Mouse (Mus musculus) erythroblast, embryonic 14.5 days (primary cell): Measurements from ENCODE around the gene Gabrd. TPM values are rescaled to one million over a fixed set of nuclear protein-coding genes. Genes with fewer than 3 reads are reported as not detected.

ENCODE experiments used
- H3K27me3 ChIP-seq: 2 replicates; pipeline ENCODE4 v1.6.1; 2012; ENCODE audit warnings: inconsistent platforms; ENCODE audit not compliant: control insufficient read depth
- H3K36me3 ChIP-seq: 2 replicates; pipeline ENCODE4 v1.6.1; 2012; ENCODE audit warnings: mild to moderate bottlenecking, inconsistent platforms; ENCODE audit not compliant: control insufficient read depth
- H3K4me1 ChIP-seq: 2 replicates; pipeline ENCODE4 v1.6.1; 2012; ENCODE audit warnings: inconsistent platforms; ENCODE audit not compliant: control insufficient read depth
- H3K4me3 ChIP-seq: replicated peaks from 2 replicates; pipeline ENCODE3; 2012; ENCODE audit warnings: moderate library complexity, mild to moderate bottlenecking, inconsistent platforms
- H3K9me3 ChIP-seq: 2 replicates; pipeline ENCODE4 v1.6.1; 2012; ENCODE audit warnings: low read length, inconsistent platforms, mixed read lengths; ENCODE audit not compliant: control insufficient read depth
- GATA1 ChIP-seq: IDR thresholded peaks from 2 replicates; pipeline ENCODE4 v1.6.1; 2012; ENCODE audit warnings: low read length, inconsistent platforms, mixed read lengths
- TAL1 ChIP-seq: IDR thresholded peaks from 3 replicates; pipeline ENCODE4 v1.6.1; 2012; ENCODE audit warnings: low read length, inconsistent platforms, mixed read lengths
- polyA plus RNA-seq: library from polyadenylated mRNA; stranded (reverse); fragments of >175 nt; gene quantifications from 2 replicates; pipeline ENCODE4 v1.2.3, GENCODE M21; 2012

Gene Gabrd
- polyA plus RNA-seq, 1 experiment: not detected

GRCm38 (mm10) chr4:155420137-155420536 lies 22.2 kb upstream of the Gabrd start:
- TF ChIP-seq TAL1: no peak
- no peak for TF ChIP-seq GATA1
- Histone ChIP-seq H3K9me3 (no peaks in the 10 kb centered on the region), H3K27me3 (no peaks in the 10 kb centered on the region), H3K36me3 (no peaks in the 10 kb centered on the region), H3K4me3 (no peak overlapping the region), H3K4me1 (no peaks in the 10 kb centered on the region)

GRCm38 (mm10) chr4:155414656-155415235 lies 16.8 kb upstream of the Gabrd start:
- TF ChIP-seq GATA1 (no peak), TAL1 (no peak)
- Histone ChIP-seq H3K9me3 (no peaks in the 10 kb centered on the region), H3K4me3 (no peak overlapping the region), H3K27me3 (no peaks in the 10 kb centered on the region; the same call in 1 of the 2 replicates), H3K36me3 (no peaks in the 10 kb centered on the region), H3K4me1 (no peaks in the 10 kb centered on the region)

- no peaks in the 10 kb centered on the region for H3K4me1 ChIP-seq
- H3K9me3 ChIP-seq: no peaks in the 10 kb centered on the region
- no peak overlapping the region for H3K4me3 ChIP-seq
- no peaks in the 10 kb centered on the region for H3K36me3 ChIP-seq
- H3K27me3 ChIP-seq: peaks cover 9% of the 10 kb centered on the region
- no peak for TF ChIP-seq GATA1
- no peak for TF ChIP-seq TAL1
Observed at GRCm38 (mm10) chr4:155413641-155414335, 15.9 kb upstream of the Gabrd start.

GRCm38 (mm10) chr4:155412124-155412523 lies 14.2 kb upstream of the Gabrd start:
- Histone ChIP-seq H3K36me3 (no peaks in the 10 kb centered on the region), H3K4me3 (no peak overlapping the region), H3K27me3 (peaks cover 16% of the 10 kb centered on the region), H3K4me1 (no peaks in the 10 kb centered on the region), H3K9me3 (no peaks in the 10 kb centered on the region)
- TF ChIP-seq TAL1 (no peak), GATA1 (no peak)

GRCm38 (mm10) chr4:155409058-155409776 lies 11.3 kb upstream of the Gabrd start, which contains the start of gene Cfap74:
Gene Cfap74 (plus strand): TSS chr4:155409190.
- H3K36me3 ChIP-seq: no peaks in the 10 kb centered on the region
- no peak within 1 kb of the TSS for H3K4me3 ChIP-seq
- no peaks in the 10 kb centered on the region for H3K4me1 ChIP-seq
- H3K27me3 ChIP-seq: peaks cover 16% of the 10 kb centered on the region
- TF ChIP-seq TAL1: no peak
- TF ChIP-seq GATA1: no peak
- 0 out of 2 replicates have a peak, but pooled peaks cover 2% of the 10 kb centered on the region for H3K9me3 ChIP-seq

- Histone ChIP-seq H3K27me3 (peaks cover 16% of the 10 kb centered on the region), H3K9me3 (0 out of 2 replicates have a peak, but pooled peaks cover 2% of the 10 kb centered on the region), H3K4me1 (no peaks in the 10 kb centered on the region), H3K4me3 (no peak overlapping the region), H3K36me3 (no peaks in the 10 kb centered on the region)
- TF ChIP-seq TAL1 (no peak), GATA1 (no peak)
Observed at GRCm38 (mm10) chr4:155408695-155409057, 10.8 kb upstream of the Gabrd start.

- Histone ChIP-seq H3K36me3 (no peaks in the 10 kb centered on the region), H3K27me3 (peaks cover 13% of the 10 kb centered on the region), H3K4me1 (peaks cover 4% of the 10 kb centered on the region), H3K4me3 (no peak overlapping the region), H3K9me3 (0 out of 2 replicates have a peak, but pooled peaks cover 2% of the 10 kb centered on the region)
- TF ChIP-seq GATA1 (no peak), TAL1 (no peak)
Observed at GRCm38 (mm10) chr4:155402489-155402888, 4.6 kb upstream of the Gabrd start.

- Histone ChIP-seq H3K36me3 (no peaks in the 10 kb centered on the region), H3K4me3 (no peak overlapping the region), H3K4me1 (peaks cover 4% of the 10 kb centered on the region), H3K9me3 (0 out of 2 replicates have a peak, but pooled peaks cover 2% of the 10 kb centered on the region), H3K27me3 (peaks cover 23% of the 10 kb centered on the region)
- TF ChIP-seq GATA1: no peak
Observed at GRCm38 (mm10) chr4:155401121-155401520, 3.2 kb upstream of the Gabrd start.

GRCm38 (mm10) chr4:155398222-155398540 lies 269 bp upstream of the Gabrd start:
- no peak overlapping the region for H3K4me3 ChIP-seq
- no peaks in the 10 kb centered on the region for H3K9me3 ChIP-seq
- no peaks in the 10 kb centered on the region for H3K36me3 ChIP-seq
- peaks cover 23% of the 10 kb centered on the region for H3K27me3 ChIP-seq
- TF ChIP-seq TAL1 (no peak), GATA1 (no peak)
- peaks cover 4% of the 10 kb centered on the region for H3K4me1 ChIP-seq
